Mouse (Mus musculus) neural tube, embryonic 15.5 days (tissue): ENCODE data around the gene Clec4d. TPM values are rescaled to one million over a fixed set of nuclear protein-coding genes. Genes with fewer than 3 reads are reported as not detected.

ENCODE experiments used
- polyA plus RNA-seq: library from polyadenylated mRNA; unstranded; fragments of >200 nt; fragmentation: Nextera tagmentation; extraction: Ambion mirVana; gene quantifications from 2 replicates; pipeline ENCODE4 v1.2.1, GENCODE M21; 2015

Clec4d gene
- polyA plus RNA-seq, 1 experiment from 2014 or later: not detected

Other genes starting within 250 kb of the Clec4d start
- not detected in 2 replicates for gene Clec4b1, start 212.1 kb upstream of the Clec4d start, polyA plus RNA-seq
- gene Clec4a2, start 155.7 kb upstream of the Clec4d start, polyA plus RNA-seq: 1.7 and 2.0 TPM in 2 replicates
- not detected in 2 replicates for gene Clec4b2, start 89.2 kb upstream of the Clec4d start, polyA plus RNA-seq
- 0.73 and 1.9 TPM in 2 replicates for gene Clec4n, start 32.3 kb upstream of the Clec4d start, polyA plus RNA-seq
- 0.31 TPM in 1 of 2 replicates, not detected in the other for gene Clec4e, start 27.8 kb downstream of the Clec4d start, polyA plus RNA-seq
- gene Vmn2r19, start 46.2 kb downstream of the Clec4d start, polyA plus RNA-seq: not detected in 2 replicates
- not detected in 2 replicates for gene Vmn2r20, start 156.0 kb downstream of the Clec4d start, polyA plus RNA-seq